ENCODE assay signal across 18 mouse cellular contexts in the genomic region with DNA sequence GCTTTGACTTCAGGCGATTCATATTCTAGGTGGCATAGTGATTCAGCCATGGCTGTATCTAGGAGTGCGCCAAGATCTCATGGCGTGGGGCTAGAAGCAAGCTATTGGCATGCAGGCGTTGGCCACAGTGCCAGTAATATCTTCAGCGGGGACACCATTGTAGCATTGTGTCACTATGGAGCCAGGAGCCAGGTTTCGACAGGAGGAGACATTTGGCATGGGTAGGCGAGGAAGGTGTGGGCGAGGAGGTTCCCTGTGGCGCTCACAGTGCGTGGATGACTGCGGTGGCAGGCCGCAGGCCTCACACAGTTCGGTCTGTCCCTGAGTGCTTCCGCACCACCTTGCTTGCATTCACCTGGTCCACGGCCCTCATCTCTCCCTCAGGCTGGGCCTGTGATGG. TPM values are rescaled to one million over a fixed set of nuclear protein-coding genes. Genes with fewer than 3 reads are reported as not detected.
DNase-seq lines count a peak whose midpoint lies in the region; ATAC-seq lines count a peak whose summit lies in the region.
"Had no signal": no experiment of that assay in that cellular context is flagged by ENCODE, and none has a peak within 500 bp of the region (broad histone marks: within the 10 kb centered on the region; RNA-seq: fewer than 3 reads in every experiment).

No protein-coding gene starts in this region.

- peak; percentile 29 to 57 for DNase-seq in layer of hippocampus, adult 18-20 months (ENCODE audit: low spot score in 2 of 2)
- DNase-seq in layer of hippocampus, postnatal 10 days (ENCODE audit: low spot score in 2 of 2) = no peak
- DNase-seq in ZHBTc4 (ENCODE audit: low read depth, low spot score) = peak; percentile 18
- peak; percentile 96 for DNase-seq in cerebellum, adult 11-12 months
- peak; percentile 58 to 68 for DNase-seq in cerebellum, postnatal 10 days
- no peak for DNase-seq in urinary bladder, adult 2 months (ENCODE audit: low spot score)
- no peak for DNase-seq in embryo, embryonic 10 days (ENCODE audit: low spot score)
- DNase-seq: adrenal gland, postnatal 14 days; gastrocnemius, postnatal 36 days; heart, postnatal 4 days; kidney, adult 2 months; kidney, postnatal 10 days; liver, embryonic 13.5 days; lung, adult 2 months; lung, postnatal 14 days had no signal

- ATAC-seq in erythroid progenitor cell, adult 5-6 weeks (replicated peaks; ENCODE audit: low FRiP score, poor library complexity, severe bottlenecking) = no peak
- ATAC-seq: forebrain, embryonic 16.5 days; inflammation-experienced regulatory T-cells, adult 6 months had no signal

RNA-seq across cellular contexts. Expression of a gene that starts 27.0 kb away (rescaled TPM):
- 10 to 100 TPM; 84.6 to 90.7 TPM for total RNA-seq in layer of hippocampus, adult 18-20 months (2021)
- total RNA-seq in layer of hippocampus, postnatal 10 days (2021) = 10 to 100 TPM; 40.9 to 45.2 TPM
- polyA plus RNA-seq in urinary bladder, adult 2 months (2012; rRNA removed) = 5.3 and 6.5 TPM in 2 replicates
- 1.3 TPM in 1 of 2 replicates, not detected in the other for total RNA-seq in erythroid progenitor cell, adult 5-6 weeks (2015; ENCODE audit: low replicate concordance)
- 0.68 and 1.8 TPM in 2 replicates for total RNA-seq in erythroid progenitor cell, adult 5-6 weeks (2017; ENCODE audit: low replicate concordance)

RNA-seq across cellular contexts. Expression of a gene that starts 27.3 kb away (rescaled TPM):
- 10 to 100 TPM; 68.8 to 69.3 TPM for total RNA-seq in layer of hippocampus, adult 18-20 months (2021)
- 10 to 100 TPM; 52.3 to 52.6 TPM for total RNA-seq in layer of hippocampus, postnatal 10 days (2021)
- 35.8 and 38.3 TPM in 2 replicates for polyA plus RNA-seq in urinary bladder, adult 2 months (2012; rRNA removed)
- 4.2 and 9.0 TPM in 2 replicates for total RNA-seq in erythroid progenitor cell, adult 5-6 weeks (2015; ENCODE audit: low replicate concordance)
- total RNA-seq in erythroid progenitor cell, adult 5-6 weeks (2017; ENCODE audit: low replicate concordance) = 7.3 and 12.5 TPM in 2 replicates

Comparison
In these comparisons a context has a peak if more than half of its experiments do, and no peak if none do; other contexts are left out.
1. DNase-seq: peak in layer of hippocampus, adult 18-20 months (2 of 2), ZHBTc4 (single experiment), cerebellum, adult 11-12 months (single experiment) and cerebellum, postnatal 10 days (2 of 2); none in layer of hippocampus, postnatal 10 days (0 of 2), urinary bladder, adult 2 months (single experiment) and embryo, embryonic 10 days (single experiment).
2. RNA of a gene that starts 27.0 kb away (total RNA-seq): 84.6 to 90.7 TPM in layer of hippocampus, adult 18-20 months and 40.9 to 45.2 TPM in layer of hippocampus, postnatal 10 days; 0.68 to 1.8 TPM in erythroid progenitor cell, adult 5-6 weeks; every median in the first group is over 10 times any median in the second.